Mouse (Mus musculus): ENCODE results near the gene Nhp2. TPM values are rescaled to one million over a fixed set of nuclear protein-coding genes. Genes with fewer than 3 reads are reported as not detected.
A peak's percentile ranks its signal among the peaks of the same experiment; 100 is the strongest.
"Not testable (repeated sequence)": the region's sequence is repeated elsewhere in the genome, so short reads cannot be mapped to it uniquely, and the experiment has no call there.

Nhp2 gene
- polyA plus RNA-seq, 1 experiment from 2014 or later: 349 TPM

DNA sequence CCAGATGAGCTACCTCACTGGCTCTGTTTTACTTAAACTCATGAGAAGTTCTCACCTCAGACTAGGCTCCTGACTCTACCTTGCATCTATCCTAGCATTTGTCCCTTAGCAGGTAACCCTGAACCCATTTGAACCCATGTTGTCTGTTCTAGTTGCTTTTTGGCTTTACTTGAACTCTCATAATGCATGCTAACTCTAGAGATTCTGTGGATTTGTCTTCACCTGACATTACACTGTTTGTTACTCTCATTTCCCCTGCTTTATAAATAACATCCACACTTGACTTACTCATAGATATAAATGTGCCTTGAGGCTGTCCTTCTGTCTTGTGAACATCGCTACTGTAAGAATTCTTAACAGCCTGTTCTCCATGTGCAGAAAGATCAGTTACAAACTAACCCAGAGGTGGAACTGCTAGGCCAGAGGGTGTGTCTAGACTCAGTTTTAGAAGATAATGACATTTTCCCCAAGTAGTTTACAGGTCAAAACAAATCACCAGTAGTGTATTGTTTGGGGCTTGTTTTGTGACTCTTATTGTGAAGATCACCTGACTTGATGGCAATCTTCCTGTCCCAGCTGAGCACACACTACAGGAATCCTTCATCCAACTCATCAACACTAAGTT is 24.0 kb upstream of the Nhp2 start:
- H3K27ac ChIP-seq (ENCODE audit: low read depth, low read length): no peak overlapping the region

DNA sequence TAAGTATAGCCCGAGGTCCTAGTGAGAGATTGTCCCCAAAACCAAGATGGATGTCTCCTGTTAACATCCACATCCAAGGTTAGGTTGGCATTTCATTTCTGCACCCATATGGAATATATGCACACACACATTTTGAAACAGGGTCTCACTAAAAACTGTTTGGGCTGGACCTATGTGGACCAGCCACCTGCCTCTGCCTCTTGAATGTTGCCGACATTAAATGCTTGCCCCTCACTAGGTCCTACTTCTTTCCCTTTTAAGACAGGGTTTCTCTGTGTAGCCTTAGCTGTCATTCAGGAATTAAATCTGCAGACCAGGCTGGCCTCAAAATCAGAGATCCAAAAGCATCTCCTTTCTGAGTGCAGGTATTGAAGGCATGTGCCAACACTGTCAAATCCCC is 22.0 kb upstream of the Nhp2 start:
- 72% methylated on average over 2 of the region's 2 CpGs for WGBS
- Histone ChIP-seq H3K4me2 (no peak overlapping the region), H3K27ac (ENCODE audit: low read depth, low read length) (no peak overlapping the region; the same call in 1 of the 2 replicates), H3K9ac (ENCODE audit: low read depth, low read length) (no peak overlapping the region), H3K4me3 (ENCODE audit: low read depth, low read length) (no peak overlapping the region), H3K9me3 (ENCODE audit: control insufficient read depth, low read length) (no peaks in the 10 kb centered on the region), H3K27me3 (replicated peaks; ENCODE audit: control insufficient read depth, insufficient read depth, low read length) (no peaks in the 10 kb centered on the region), H3K36me3 (ENCODE audit: control insufficient read depth, insufficient read depth, low read length) (peaks cover 81% of the 10 kb centered on the region), H3K4me1 (replicated peaks; ENCODE audit: control insufficient read depth, insufficient read depth, low read length) (peaks cover 6% of the 10 kb centered on the region; the same call in 1 of the 2 replicates)
- DNase-seq (ENCODE audit: low spot score): no peak
- ATAC-seq (replicated peaks; ENCODE audit: low FRiP score): no peak

More for the DNA sequence above, 24.0 kb upstream of the Nhp2 start:
- Histone ChIP-seq H3K9ac (ENCODE audit: low read depth, low read length) (no peak overlapping the region), H3K4me1 (replicated peaks; ENCODE audit: control insufficient read depth, insufficient read depth, low read length) (no peaks in the 10 kb centered on the region), H3K36me3 (ENCODE audit: control insufficient read depth, insufficient read depth, low read length) (peaks cover 78% of the 10 kb centered on the region), H3K4me2 (no peak overlapping the region), H3K27me3 (replicated peaks; ENCODE audit: control insufficient read depth, insufficient read depth, low read length) (no peaks in the 10 kb centered on the region), H3K4me3 (ENCODE audit: low read depth, low read length) (no peak overlapping the region), H3K9me3 (ENCODE audit: control insufficient read depth, low read length) (no peaks in the 10 kb centered on the region)
- 77% methylated on average over 1 of the region's 1 CpGs for WGBS
- no peak for ATAC-seq (replicated peaks; ENCODE audit: low FRiP score)
- no peak for DNase-seq (ENCODE audit: low spot score)

DNA sequence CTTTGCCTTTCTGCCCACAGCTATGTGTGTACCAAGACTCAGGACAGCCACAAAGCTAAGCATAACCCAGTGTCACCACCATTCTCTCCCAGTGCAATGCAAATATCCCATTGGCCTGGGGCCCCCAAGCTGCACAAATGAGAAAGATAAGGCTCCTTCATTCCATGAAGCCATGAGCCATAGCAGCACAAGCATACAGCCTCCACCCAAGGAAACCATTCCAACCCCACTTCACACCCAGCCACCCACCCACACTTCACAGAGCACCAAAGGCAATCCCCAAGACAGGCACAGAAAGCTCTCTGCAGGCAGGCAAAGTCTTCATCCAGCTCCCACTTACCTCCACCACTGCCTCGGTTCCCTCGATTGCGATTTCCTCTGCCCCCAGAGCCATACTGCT is 17.3 kb upstream of the Nhp2 start:
- H3K36me3 ChIP-seq (ENCODE audit: control insufficient read depth, insufficient read depth, low read length): peaks cover 81% of the 10 kb centered on the region
- no peaks in the 10 kb centered on the region for H3K27me3 ChIP-seq (replicated peaks; ENCODE audit: control insufficient read depth, insufficient read depth, low read length)
- H3K27ac ChIP-seq (ENCODE audit: low read depth, low read length): no peak overlapping the region
- no peaks in the 10 kb centered on the region for H3K9me3 ChIP-seq (ENCODE audit: control insufficient read depth, low read length)
- no peak overlapping the region for H3K4me3 ChIP-seq (ENCODE audit: low read depth, low read length)
- H3K4me1 ChIP-seq (replicated peaks; ENCODE audit: control insufficient read depth, insufficient read depth, low read length): peaks cover 28% of the 10 kb centered on the region
- ATAC-seq (replicated peaks; ENCODE audit: low FRiP score) (no peak), DNase-seq (ENCODE audit: low spot score) (no peak)
- no peak overlapping the region for H3K9ac ChIP-seq (ENCODE audit: low read depth, low read length)
- 88% methylated on average over 3 of the region's 3 CpGs for whole genome bisulfite sequencing
- no peak overlapping the region for H3K4me2 ChIP-seq

DNA sequence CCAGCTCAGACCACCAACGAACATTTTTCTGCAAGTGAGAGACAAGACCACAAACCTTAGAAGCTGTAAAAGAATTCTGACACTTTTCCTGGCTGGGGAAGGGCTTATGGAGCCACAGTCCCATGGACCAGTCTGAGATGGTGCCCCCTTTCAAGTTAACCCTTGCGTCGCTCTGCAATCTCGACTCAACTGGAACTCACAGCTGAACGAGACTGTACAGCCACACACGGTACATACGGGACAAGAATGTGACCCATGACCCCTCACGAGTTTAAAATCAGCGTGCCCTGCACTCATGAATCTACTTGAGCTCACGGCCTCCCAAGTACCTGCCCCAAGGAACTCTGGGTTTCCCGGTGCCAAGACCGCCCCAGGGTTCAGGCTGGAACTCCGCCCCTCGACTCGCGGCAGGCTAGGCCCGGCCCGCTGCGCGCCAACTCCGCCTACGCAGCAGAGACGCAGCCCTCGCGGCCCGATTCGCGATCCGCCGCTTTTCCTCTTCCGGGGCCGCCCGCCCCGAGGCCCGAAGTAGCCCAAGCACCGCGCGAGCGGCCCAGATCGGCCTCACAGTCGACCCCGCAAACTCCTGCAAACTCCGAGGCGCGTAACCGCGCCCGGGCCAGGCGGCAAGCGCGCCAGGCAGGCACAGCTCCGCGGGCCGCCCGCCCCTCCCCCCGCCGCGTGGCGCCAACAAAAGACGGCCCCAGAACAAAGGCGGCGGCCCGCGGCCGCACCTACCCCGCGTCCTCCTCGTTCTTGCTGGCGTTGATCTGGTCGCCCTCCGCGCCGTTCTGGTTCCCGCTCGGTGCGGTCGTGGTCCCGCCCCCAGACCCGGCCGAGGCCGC is 13.7 kb upstream of the Nhp2 start:
- Histone ChIP-seq H3K4me1 (replicated peaks; ENCODE audit: control insufficient read depth, insufficient read depth, low read length) (peaks cover 46% of the 10 kb centered on the region), H3K9me3 (ENCODE audit: control insufficient read depth, low read length) (no peaks in the 10 kb centered on the region), H3K4me2 (peak overlapping the region; percentile 94), H3K36me3 (ENCODE audit: control insufficient read depth, insufficient read depth, low read length) (peaks cover 46% of the 10 kb centered on the region), H3K27me3 (replicated peaks; ENCODE audit: control insufficient read depth, insufficient read depth, low read length) (no peaks in the 10 kb centered on the region), H3K4me3 (ENCODE audit: low read depth, low read length) (peak overlapping the region; percentile 92), H3K27ac (ENCODE audit: low read depth, low read length) (peak overlapping the region; percentile 98), H3K9ac (ENCODE audit: low read depth, low read length) (peak overlapping the region; percentile 97)
- DNase-seq (ENCODE audit: low spot score): peak; percentile 78
- WGBS: under 1% methylated on average over 81 of the region's 81 CpGs
- peak; percentile 62 for ATAC-seq (replicated peaks; ENCODE audit: low FRiP score)

DNA sequence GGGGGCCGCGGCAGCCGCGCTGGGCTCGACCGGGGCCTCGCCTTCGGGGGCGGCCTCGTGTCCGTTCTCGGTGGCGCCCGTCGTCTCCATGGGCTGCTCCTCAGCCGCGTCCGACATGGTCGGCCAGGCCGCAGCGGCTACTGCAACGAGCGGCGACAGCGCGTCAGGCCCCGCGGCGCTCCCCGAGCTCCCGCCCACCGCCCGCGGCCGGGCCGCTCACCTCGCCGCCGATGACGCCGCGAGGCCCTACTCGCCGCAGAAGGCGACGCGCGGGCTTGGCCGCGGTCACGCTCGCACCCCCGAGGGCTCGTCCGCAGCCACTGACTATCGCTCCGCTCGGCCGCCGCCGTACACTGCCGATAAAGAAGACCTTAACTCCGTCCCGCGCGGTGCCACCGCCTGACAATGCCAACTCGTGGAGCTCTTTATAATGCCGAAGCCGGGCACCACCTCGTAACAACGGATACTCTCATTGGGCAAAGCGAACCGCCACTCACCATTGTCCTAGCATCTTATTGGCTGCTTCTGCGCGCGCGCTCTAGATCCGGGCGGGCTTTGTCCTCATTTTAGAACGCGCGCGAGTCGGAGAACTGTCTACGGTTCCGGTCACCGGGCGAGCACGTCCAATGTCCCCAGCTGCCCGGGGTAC is 13.0 kb upstream of the Nhp2 start, which contains the start of gene Hnrnpab:
Gene Hnrnpab, minus strand, starts transcription at position 401 of the 649 bp plus-strand sequence.
- Histone ChIP-seq H3K9me3 (ENCODE audit: control insufficient read depth, low read length) (no peaks in the 10 kb centered on the region), H3K4me3 (ENCODE audit: low read depth, low read length) (peak within 1 kb of the TSS; percentile 92), H3K27me3 (replicated peaks; ENCODE audit: control insufficient read depth, insufficient read depth, low read length) (no peaks in the 10 kb centered on the region), H3K27ac (ENCODE audit: low read depth, low read length) (peak within 1 kb of the TSS; percentile 98), H3K4me2 (peak within 1 kb of the TSS; percentile 94), H3K36me3 (ENCODE audit: control insufficient read depth, insufficient read depth, low read length) (peaks cover 38% of the 10 kb centered on the region), H3K9ac (ENCODE audit: low read depth, low read length) (peak within 1 kb of the TSS; percentile 97), H3K4me1 (replicated peaks; ENCODE audit: control insufficient read depth, insufficient read depth, low read length) (peaks cover 43% of the 10 kb centered on the region)
- WGBS: under 1% methylated on average over 91 of the region's 91 CpGs
- ATAC-seq (replicated peaks; ENCODE audit: low FRiP score) (peak; percentile 87), DNase-seq (ENCODE audit: low spot score) (peak; percentile 97)

DNA sequence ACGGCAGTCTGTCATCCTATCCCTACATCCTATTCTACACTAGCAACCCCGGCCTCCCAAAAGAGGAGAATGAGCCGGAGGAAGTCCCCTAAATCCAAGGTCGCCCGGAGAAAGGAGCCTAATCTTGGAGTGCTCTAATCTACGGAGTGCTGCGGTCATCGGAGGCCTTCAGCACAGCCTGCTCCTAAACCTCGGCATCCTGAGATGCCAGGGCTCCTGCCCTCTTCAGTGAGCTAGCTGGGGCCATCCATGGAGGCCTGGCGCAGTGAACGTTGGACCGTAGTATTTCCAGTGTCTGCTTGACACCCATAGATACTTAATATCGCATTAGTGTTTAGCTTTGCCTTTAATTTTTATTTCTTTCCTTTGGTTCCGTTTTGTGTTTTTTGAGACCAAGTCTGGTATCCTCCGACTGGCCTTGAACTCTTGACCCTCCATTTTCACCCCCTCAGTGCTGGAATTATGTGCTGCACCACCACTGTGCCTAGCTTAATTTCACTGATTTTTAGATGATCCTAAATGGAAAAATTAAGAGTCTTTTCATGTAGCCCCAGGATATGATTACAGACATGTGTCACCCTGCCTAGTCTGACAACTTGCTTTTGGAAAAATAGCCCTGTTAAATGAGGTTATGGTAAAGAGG is 12.3 kb upstream of the Nhp2 start:
- Histone ChIP-seq H3K4me1 (replicated peaks; ENCODE audit: control insufficient read depth, insufficient read depth, low read length) (peaks cover 42% of the 10 kb centered on the region), H3K27me3 (replicated peaks; ENCODE audit: control insufficient read depth, insufficient read depth, low read length) (no peaks in the 10 kb centered on the region), H3K4me2 (peak overlapping the region; percentile 82), H3K36me3 (ENCODE audit: control insufficient read depth, insufficient read depth, low read length) (peaks cover 32% of the 10 kb centered on the region), H3K4me3 (ENCODE audit: low read depth, low read length) (peak overlapping the region; percentile 92), H3K9me3 (ENCODE audit: control insufficient read depth, low read length) (no peaks in the 10 kb centered on the region), H3K27ac (ENCODE audit: low read depth, low read length) (peak overlapping the region; percentile 98), H3K9ac (ENCODE audit: low read depth, low read length) (peak overlapping the region; percentile 97)
- ATAC-seq (replicated peaks; ENCODE audit: low FRiP score) (peak; percentile 50), DNase-seq (ENCODE audit: low spot score) (no peak)
- 10% methylated on average over 15 of the region's 15 CpGs for WGBS

- Histone ChIP-seq H3K4me3 (ENCODE audit: low read depth, low read length) (peak overlapping the region; percentile 27), H3K4me1 (replicated peaks; ENCODE audit: control insufficient read depth, insufficient read depth, low read length) (peaks cover 27% of the 10 kb centered on the region), H3K9ac (ENCODE audit: low read depth, low read length) (peak overlapping the region; percentile 46), H3K9me3 (ENCODE audit: control insufficient read depth, low read length) (no peaks in the 10 kb centered on the region), H3K27ac (ENCODE audit: low read depth, low read length) (peak overlapping the region; percentile 98), H3K4me2 (peak overlapping the region; percentile 60), H3K36me3 (ENCODE audit: control insufficient read depth, insufficient read depth, low read length) (peaks cover 10% of the 10 kb centered on the region), H3K27me3 (replicated peaks; ENCODE audit: control insufficient read depth, insufficient read depth, low read length) (no peaks in the 10 kb centered on the region)
- DNase-seq (ENCODE audit: low spot score) (no peak), ATAC-seq (replicated peaks; ENCODE audit: low FRiP score) (peak; percentile 71)
- 36% methylated on average over 3 of the region's 3 CpGs for WGBS
These were observed 10.1 kb upstream of the Nhp2 start for GRCm38 (mm10) chr11:51609266-51609909.

DNA sequence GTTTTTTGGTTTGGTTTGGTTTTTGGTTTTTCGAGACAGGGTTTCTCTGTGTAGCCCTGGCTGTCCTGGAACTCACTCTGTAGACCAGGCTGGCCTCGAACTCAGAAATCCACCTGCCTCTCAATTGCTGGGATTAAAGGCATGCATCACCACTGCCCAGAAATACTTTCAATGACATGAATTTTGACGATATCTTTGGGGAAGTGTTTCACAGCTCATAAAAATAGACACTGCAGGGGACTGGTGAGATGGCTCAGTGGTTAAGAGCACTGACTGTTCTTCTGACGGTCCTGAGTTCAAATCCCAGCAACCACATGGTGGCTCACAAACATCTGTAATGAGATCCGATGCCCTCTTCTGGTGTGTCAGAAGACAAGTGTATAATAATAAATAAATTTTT is 9.6 kb upstream of the Nhp2 start:
- not testable (repeated sequence) for H3K27me3 ChIP-seq (replicated peaks; ENCODE audit: control insufficient read depth, insufficient read depth, low read length); H3K9ac ChIP-seq (ENCODE audit: low read depth, low read length); H3K4me3 ChIP-seq (ENCODE audit: low read depth, low read length); DNase-seq (ENCODE audit: low spot score); H3K9me3 ChIP-seq (ENCODE audit: control insufficient read depth, low read length); ATAC-seq (replicated peaks; ENCODE audit: low FRiP score); H3K36me3 ChIP-seq (ENCODE audit: control insufficient read depth, insufficient read depth, low read length)
- peak overlapping the region; percentile 60 for H3K4me2 ChIP-seq
- peak overlapping the region; percentile 98 for H3K27ac ChIP-seq (ENCODE audit: low read depth, low read length)
- 66% methylated on average over 5 of the region's 5 CpGs for WGBS
- peaks cover 23% of the 10 kb centered on the region for H3K4me1 ChIP-seq (replicated peaks; ENCODE audit: control insufficient read depth, insufficient read depth, low read length)

Data from liver, embryonic 11.5 days (tissue).